Mouse (Mus musculus): ENCODE results near the gene Nxpe5. TPM values are rescaled to one million over a fixed set of nuclear protein-coding genes. Genes with fewer than 3 reads are reported as not detected.

Gene Nxpe5
- total and polyA plus RNA-seq, 2 experiments from 2014 or later, result not detected

DNA sequence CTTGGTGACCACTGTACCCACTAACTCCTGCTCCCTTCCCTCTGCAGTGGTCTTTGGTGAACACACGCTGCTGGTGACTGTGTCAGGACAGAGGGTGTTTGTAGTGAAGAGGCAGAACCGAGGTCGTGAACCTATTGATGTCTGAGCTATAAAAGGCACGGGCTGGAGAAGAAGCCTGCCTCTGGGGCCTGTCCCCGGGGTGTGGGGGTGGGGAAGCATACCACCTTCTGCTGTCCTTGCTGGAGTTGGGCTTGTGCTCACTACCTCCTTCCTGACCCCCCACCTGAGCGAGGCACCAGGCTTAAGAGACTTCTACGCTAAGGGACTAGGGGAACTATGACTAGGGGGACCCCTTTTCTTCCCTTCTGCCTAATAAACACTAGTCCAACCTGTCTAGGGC is 33.3 kb downstream of the Nxpe5 start:
- no peak overlapping the region for H3K27ac ChIP-seq (ENCODE audit: low read depth, low read length)
- no peak overlapping the region for H3K9ac ChIP-seq
- no peak overlapping the region for H3K4me2 ChIP-seq (ENCODE audit: low read depth)
- no peaks in the 10 kb centered on the region for H3K27me3 ChIP-seq (ENCODE audit: insufficient read depth, low read length)
- TF ChIP-seq CTCF (IDR thresholded peaks at IDR 0.05; ENCODE audit: low read depth), result no peak
- ATAC-seq (no peak), DNase-seq (no peak)
- H3K4me3 ChIP-seq (ENCODE audit: low read depth, low read length), result no peak overlapping the region
- peaks cover 40% of the 10 kb centered on the region for H3K36me3 ChIP-seq (ENCODE audit: insufficient read depth)
- WGBS, result 84% methylated on average over 7 of the region's 7 CpGs
- no peaks in the 10 kb centered on the region for H3K9me3 ChIP-seq (ENCODE audit: low read length)
- peaks cover 12% of the 10 kb centered on the region for H3K4me1 ChIP-seq (ENCODE audit: insufficient read depth)

DNA sequence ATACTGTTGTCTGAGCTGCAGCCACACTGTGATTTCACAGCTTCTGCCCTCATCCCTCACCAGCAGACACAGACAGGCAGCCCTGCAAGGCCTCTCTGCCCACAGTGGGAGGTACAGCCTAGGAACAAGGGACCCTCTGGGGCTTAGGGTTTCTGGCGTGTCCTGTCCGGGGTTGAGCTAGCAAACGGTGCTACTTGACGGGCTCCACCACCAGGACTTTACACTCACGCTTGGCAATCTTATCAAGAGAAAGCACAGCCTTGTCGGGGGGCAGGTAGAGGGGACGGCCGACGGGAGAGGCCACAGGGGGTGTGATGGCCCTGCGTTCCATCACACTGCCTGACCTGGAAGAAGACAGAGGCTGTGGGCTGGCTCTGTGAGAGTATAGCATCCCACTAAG is 34.4 kb downstream of the Nxpe5 start:
- Histone ChIP-seq H3K9ac (no peak overlapping the region), H3K36me3 (ENCODE audit: insufficient read depth) (peaks cover 40% of the 10 kb centered on the region), H3K27me3 (ENCODE audit: insufficient read depth, low read length) (no peaks in the 10 kb centered on the region), H3K4me3 (ENCODE audit: low read depth, low read length) (no peak overlapping the region), H3K27ac (ENCODE audit: low read depth, low read length) (no peak overlapping the region), H3K9me3 (ENCODE audit: low read length) (no peaks in the 10 kb centered on the region), H3K4me2 (ENCODE audit: low read depth) (no peak overlapping the region), H3K4me1 (ENCODE audit: insufficient read depth) (peaks cover 15% of the 10 kb centered on the region)
- no peak for ATAC-seq
- no peak for DNase-seq
- no peak for TF ChIP-seq CTCF (IDR thresholded peaks at IDR 0.05; ENCODE audit: low read depth)
- 89% methylated on average over 10 of the region's 10 CpGs for WGBS

DNA sequence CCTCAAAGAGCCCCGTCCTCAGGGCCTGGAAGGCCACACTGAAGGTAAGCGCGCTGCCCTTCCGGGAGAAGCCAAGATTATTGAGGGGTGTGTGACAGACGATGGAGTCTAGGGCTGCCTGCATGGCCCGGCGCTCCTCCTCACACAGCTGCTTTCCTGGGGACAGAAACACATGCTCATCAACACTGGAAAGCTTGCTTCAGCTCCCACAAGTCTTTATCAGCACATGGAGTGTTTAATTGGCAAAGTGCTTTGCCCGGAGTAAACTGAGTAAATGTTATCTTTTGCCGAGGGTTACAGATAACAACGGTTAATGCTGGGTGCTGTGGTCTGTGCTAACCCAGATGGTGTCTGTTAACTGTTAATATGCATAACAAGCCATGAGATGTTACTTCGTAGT is 35.1 kb downstream of the Nxpe5 start:
- H3K9me3 ChIP-seq (ENCODE audit: low read length), result no peaks in the 10 kb centered on the region
- H3K4me3 ChIP-seq (ENCODE audit: low read depth, low read length), result no peak overlapping the region
- H3K27me3 ChIP-seq (ENCODE audit: insufficient read depth, low read length), result no peaks in the 10 kb centered on the region
- H3K27ac ChIP-seq (ENCODE audit: low read depth, low read length), result no peak overlapping the region
- TF ChIP-seq CTCF (IDR thresholded peaks at IDR 0.05; ENCODE audit: low read depth), result no peak
- H3K4me1 ChIP-seq (ENCODE audit: insufficient read depth), result peaks cover 14% of the 10 kb centered on the region
- ATAC-seq, result no peak
- 93% methylated on average over 11 of the region's 11 CpGs for WGBS
- H3K9ac ChIP-seq, result no peak overlapping the region
- no peak overlapping the region for H3K4me2 ChIP-seq (ENCODE audit: low read depth)
- no peak for DNase-seq
- peaks cover 40% of the 10 kb centered on the region for H3K36me3 ChIP-seq (ENCODE audit: insufficient read depth)

DNA sequence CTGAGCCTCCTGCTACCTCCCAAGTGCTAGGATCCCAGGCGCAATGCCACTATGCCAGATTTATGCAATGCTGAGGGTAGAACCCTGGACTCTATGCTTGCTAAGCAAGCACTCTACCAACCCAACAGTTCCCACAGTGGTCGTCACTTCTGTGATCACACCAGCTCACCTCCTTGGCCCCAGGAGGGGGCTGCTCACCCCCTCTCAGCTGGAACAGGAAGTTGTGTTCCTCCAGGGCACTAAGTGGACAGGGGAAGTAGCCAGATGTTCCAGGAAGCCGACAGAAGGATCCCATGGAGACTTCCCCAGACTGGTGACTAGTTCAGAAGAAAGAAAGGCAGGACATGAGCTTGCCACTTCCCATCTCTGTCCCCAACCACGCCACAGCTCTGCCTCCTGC is 36.3 kb downstream of the Nxpe5 start:
- Histone ChIP-seq H3K4me3 (ENCODE audit: low read depth, low read length) (no peak overlapping the region), H3K36me3 (ENCODE audit: insufficient read depth) (peaks cover 40% of the 10 kb centered on the region), H3K9me3 (ENCODE audit: low read length) (no peaks in the 10 kb centered on the region), H3K9ac (no peak overlapping the region), H3K27ac (ENCODE audit: low read depth, low read length) (no peak overlapping the region), H3K27me3 (ENCODE audit: insufficient read depth, low read length) (no peaks in the 10 kb centered on the region), H3K4me2 (ENCODE audit: low read depth) (no peak overlapping the region), H3K4me1 (ENCODE audit: insufficient read depth) (peaks cover 14% of the 10 kb centered on the region)
- TF ChIP-seq CTCF (IDR thresholded peaks at IDR 0.05; ENCODE audit: low read depth), result no peak
- DNase-seq (no peak), ATAC-seq (no peak)
- WGBS, result 91% methylated on average over 4 of the region's 4 CpGs

DNA sequence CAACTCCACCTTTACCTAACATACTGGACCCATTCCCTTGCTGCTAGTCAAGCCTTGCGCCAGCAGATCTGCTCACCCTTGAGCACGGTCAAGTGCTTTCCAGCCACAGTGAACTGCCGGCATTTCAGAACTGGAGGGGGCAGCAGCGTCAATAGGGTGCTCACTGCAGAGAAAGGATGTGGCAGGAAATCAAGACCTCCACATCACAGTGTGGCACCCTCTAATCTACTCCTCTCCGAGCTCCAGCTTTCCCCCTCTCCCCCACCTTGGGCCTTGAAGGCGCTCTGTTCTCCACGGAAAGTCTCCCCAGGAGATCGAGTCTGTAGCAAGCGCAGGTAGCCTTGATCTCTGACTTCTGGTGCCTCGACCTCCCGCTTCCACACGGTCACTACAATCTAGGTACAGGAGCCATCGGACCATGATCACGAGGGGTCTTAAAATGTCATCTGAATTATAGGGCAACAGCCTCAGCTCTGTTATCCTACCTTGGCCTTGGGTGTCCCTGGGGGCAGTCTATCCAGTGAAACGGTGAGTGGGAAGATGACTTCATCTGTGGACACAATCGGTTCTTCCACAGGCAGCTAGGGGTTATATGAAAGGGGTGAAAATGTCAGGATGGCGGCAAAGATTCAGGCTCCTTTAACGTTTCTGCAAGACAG is 37.0 kb downstream of the Nxpe5 start:
- ATAC-seq (no peak), DNase-seq (no peak)
- Histone ChIP-seq H3K9ac (peak overlapping the region; percentile 78), H3K36me3 (ENCODE audit: insufficient read depth) (peaks cover 40% of the 10 kb centered on the region), H3K9me3 (ENCODE audit: low read length) (no peaks in the 10 kb centered on the region), H3K27me3 (ENCODE audit: insufficient read depth, low read length) (no peaks in the 10 kb centered on the region), H3K4me1 (ENCODE audit: insufficient read depth) (peaks cover 14% of the 10 kb centered on the region), H3K4me3 (ENCODE audit: low read depth, low read length) (peak overlapping the region; percentile 71), H3K4me2 (ENCODE audit: low read depth) (peak overlapping the region; percentile 91), H3K27ac (ENCODE audit: low read depth, low read length) (peak overlapping the region; percentile 78; the same call in 1 of the 2 replicates)
- TF ChIP-seq CTCF (IDR thresholded peaks at IDR 0.05; ENCODE audit: low read depth), result 0 out of 2 replicates have a peak, but pooled peaks have one; percentile 4
- 67% methylated on average over 18 of the region's 18 CpGs for WGBS

DNA sequence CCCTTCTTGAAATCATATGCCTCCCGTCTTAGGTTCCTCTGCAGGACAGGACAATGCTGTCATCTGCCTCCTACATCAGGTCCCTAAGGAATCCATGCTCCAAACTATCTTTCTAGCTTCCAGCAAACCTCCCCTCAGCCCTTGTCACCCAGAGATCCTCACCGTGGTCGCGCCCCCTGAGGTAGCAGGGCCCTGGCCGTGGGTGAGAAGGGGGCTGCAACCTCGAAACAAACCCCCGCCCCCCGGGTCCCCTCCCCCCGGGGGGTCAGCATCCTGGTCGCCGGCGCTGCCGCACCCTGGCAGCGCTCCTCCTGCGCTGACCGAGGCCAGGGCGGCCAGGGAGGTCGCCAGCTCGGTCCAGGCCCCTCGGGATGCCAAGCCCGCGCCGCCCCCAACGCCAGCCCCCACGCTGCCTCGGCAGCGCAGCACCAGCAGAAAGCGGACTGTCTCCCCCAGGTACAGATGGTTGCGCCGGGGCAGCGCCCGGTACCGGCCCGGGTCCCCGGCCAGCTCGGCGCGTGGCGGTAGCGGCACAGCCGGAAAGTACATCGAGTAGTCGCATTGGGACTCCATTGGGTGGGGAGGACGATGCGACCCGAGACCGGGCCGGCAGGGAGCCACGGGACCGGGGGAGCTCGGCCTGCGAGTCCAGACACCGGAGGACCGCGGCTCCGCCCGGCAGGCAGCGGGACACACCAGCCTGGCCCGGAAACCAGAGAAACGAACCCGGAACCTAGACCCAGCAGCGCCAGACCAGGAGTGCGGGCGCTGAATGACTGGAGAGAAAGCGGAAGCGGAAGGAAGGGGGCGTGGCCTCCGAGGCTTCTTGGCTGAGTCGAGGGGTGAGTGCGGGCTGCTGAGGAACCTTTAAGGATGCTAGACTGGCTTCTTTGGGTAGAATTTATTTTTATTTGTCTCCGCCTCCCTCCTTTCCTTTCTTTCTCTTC is 37.8 kb downstream of the Nxpe5 start, which contains the start of gene BC037034:
BC037034 (minus strand) TSS at position 774 of the 947 bp plus-strand sequence.
- peak within 1 kb of the TSS; percentile 71 for H3K4me3 ChIP-seq (ENCODE audit: low read depth, low read length)
- no peaks in the 10 kb centered on the region for H3K9me3 ChIP-seq (ENCODE audit: low read length)
- peak; percentile 97 for ATAC-seq
- H3K4me2 ChIP-seq (ENCODE audit: low read depth), result peak within 1 kb of the TSS; percentile 91
- no peak; the same call in 1 of the 2 replicates for TF ChIP-seq CTCF (IDR thresholded peaks at IDR 0.05; ENCODE audit: low read depth)
- peak within 1 kb of the TSS; percentile 78 for H3K9ac ChIP-seq
- 3% methylated on average over 65 of the region's 71 CpGs for WGBS
- H3K36me3 ChIP-seq (ENCODE audit: insufficient read depth), result peaks cover 38% of the 10 kb centered on the region
- H3K27me3 ChIP-seq (ENCODE audit: insufficient read depth, low read length), result no peaks in the 10 kb centered on the region
- peak; percentile 93 for DNase-seq
- peak within 1 kb of the TSS; percentile 78 for H3K27ac ChIP-seq (ENCODE audit: low read depth, low read length)
- peaks cover 14% of the 10 kb centered on the region for H3K4me1 ChIP-seq (ENCODE audit: insufficient read depth)

DNA sequence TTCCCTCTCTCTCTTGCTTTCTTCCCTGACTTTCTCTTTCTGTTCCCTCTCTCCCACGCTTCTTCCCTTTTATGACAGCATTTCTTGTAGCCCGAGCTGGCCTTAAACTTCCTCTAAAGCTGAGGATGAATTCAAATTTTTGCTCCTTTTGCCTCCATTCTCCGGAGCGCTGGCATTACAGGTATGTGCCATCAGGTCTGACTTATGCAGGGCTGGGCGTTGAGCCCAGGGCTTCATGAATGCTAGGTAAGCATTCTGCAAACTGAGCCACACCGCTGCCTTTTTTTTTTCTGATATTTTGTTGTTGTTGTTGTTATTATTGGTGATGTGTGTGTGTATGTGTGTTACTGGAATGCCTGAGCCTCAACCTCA is 38.5 kb downstream of the Nxpe5 start:
- ATAC-seq, result no peak; the same call in 1 of the 2 replicates
- H3K4me1 ChIP-seq (ENCODE audit: insufficient read depth), result peaks cover 14% of the 10 kb centered on the region

More for the DNA sequence above, 38.5 kb downstream of the Nxpe5 start:
- Histone ChIP-seq H3K36me3 (ENCODE audit: insufficient read depth) (peaks cover 31% of the 10 kb centered on the region), H3K9ac (peak overlapping the region; percentile 78), H3K27me3 (ENCODE audit: insufficient read depth, low read length) (no peaks in the 10 kb centered on the region), H3K27ac (ENCODE audit: low read depth, low read length) (peak overlapping the region; percentile 78), H3K4me3 (ENCODE audit: low read depth, low read length) (peak overlapping the region; percentile 71), H3K9me3 (ENCODE audit: low read length) (no peaks in the 10 kb centered on the region), H3K4me2 (ENCODE audit: low read depth) (peak overlapping the region; percentile 91)
- TF ChIP-seq CTCF (IDR thresholded peaks at IDR 0.05; ENCODE audit: low read depth), result no peak
- no peak for DNase-seq
- 12% methylated on average over 6 of the region's 6 CpGs for WGBS

All from forebrain, postnatal 0 days (tissue).